Mouse (Mus musculus) embryo, embryonic 11 days (tissue): Measurements from ENCODE around the gene Rasgrf2.

ENCODE experiments used
- DNase-seq: peaks from one replicate; pipeline ENCODE4 v3.0.0-alpha.2; 2015

Gene Rasgrf2

DNA sequence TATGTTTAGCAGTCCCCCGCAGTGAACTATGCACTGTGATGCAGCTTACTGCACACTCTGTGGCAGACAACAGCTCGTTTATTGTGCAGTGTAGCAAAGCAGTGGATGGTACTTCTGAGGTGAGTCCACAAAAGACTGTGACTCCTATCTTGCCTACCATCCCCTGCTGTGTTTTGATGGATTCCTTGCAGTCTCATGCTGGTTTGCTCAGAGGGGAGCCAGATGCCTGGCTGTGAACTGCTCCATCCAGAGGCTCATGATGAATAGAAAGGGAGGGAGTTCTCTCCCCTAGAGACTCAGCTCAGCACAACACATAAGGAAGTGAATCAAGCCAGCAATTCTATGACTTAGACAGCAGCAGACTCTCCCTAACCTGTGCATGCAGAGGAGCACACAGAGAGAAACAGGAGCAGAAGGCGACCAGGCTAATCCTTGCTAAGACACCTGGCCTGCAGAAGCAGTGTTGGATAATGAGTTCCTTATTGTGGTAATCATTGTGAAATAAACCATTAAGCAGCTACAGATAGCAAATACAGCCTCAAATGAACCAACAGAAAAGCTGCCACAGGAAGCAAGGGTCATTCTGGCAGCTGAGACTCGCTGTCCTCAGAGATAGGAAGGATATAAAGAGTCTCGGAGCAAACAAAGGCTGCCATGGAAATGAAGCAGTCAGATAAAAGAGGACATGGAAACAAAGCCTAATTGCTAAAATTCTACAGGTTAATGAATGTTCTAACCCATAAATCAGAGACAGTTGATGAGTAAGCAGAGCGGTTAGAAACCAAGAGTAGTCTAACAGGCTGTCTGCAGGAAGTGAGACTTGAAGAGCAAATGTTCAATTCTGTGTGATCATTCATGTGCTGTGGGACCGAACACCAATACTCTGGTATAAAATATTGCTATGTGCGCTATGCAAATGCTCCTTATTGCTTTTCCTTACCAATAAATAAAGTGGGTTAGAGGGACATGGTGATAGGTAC, 89.6 kb downstream of the Rasgrf2 start:
- peak; percentile 10 for DNase-seq

DNA sequence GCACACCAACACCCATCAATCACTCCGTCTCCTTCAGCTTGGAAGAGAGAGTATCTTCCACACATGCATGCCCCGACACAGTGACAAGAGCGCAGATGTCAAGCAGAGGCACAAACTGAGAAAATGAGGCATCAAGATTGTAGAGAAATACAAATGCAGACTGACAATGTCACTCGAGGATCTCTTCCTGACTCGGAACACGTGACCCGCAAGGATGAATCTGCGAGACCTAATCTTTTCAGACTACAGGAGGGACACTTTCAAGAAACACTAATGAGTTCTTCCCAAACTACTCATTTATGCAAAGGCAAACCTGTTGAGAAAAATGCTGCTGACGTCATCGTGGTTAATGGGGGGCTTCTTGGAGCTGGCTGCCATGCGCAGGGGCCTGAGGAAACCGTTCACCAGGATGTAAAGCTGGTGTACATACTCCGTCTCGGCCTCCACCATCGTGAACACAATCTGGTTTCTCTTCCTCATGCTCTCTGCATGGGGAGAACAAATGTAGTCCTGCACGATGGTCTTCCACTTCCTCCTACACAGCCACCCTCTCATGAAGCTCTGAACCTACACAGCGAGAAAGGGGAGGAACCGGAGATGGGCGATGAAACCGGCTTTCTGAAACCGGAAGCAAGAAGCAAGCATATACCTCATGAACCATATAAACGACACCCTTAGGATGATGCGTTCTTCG, 100.9 kb downstream of the Rasgrf2 start:
- no peak for DNase-seq

DNA sequence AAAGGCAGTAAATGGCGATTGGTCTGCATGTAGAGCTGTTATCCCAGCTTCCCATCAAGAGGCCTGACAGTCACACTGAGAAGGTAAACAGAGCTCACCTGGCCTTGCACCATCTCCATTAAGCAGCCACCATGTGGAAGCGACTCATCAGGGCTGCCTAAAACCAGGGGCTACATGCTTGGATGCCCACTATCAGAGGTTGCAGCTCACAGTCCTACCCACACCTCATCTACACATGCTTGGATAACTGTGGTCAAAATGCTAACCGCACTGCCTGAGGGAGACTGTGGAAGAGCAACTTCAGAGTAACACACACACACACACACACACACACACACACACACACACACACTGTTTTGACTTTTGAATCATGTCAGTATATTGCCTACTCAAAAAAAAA, 101.8 kb downstream of the Rasgrf2 start:
- no peak for DNase-seq

DNA sequence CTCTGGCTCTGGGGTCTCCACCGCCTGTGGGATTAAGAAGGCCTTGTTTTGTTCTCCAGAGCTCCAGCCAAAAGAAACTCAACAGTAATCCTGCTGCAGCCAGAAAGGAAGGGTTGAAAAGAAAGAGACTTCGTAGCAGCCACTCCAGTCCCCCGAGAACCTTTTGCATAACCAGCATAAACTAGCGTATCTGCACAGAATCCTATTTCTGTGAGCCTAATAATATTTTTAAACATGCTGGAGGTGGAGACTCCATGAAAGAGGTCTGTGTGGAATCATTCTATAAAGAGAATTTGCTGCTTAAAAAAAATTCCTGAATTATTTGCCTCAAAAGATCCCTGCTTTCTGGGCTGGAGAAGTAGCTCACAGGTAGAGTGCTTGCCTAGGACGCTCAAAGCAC, 103.5 kb downstream of the Rasgrf2 start:
- DNase-seq: no peak

DNA sequence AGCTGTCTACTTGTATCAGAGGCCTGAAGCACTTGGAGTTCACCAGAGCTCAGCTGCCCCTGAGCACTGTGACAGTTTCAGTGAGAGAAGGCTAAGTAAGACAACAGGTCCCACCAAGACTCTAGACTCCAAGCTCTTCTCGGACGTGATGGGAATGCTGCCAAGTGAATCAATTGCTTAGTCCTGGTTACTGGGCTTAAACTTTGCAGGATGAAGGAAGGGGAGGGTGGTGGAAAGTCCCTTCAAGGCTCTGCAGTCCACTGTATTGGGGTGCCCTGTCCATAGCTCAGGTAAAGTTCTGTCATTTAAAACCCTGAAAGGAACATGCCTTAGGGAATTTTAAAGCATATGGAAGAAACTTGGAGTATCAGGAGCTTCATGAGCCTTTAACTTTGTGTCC, 104.8 kb downstream of the Rasgrf2 start:
- no peak for DNase-seq

DNA sequence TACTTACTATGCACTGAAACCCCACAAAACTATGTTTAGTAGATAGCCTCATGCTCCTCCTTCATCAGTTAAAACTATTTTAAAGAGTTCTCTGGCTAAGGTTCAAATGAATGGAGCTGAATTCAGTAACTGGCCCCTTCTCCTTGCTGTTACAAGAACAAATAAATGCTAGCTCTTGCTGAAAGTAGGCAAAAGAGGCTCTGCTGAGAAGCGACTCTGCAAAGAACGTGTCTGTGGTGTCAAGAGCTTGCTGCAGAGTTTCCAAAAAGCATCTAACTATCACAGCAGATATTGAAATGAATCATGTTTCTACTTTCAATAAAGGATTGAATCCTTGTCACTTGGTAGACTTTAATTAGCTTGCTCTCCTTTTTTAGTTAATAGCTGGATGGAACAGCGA, 106.3 kb downstream of the Rasgrf2 start:
- DNase-seq: no peak

DNA sequence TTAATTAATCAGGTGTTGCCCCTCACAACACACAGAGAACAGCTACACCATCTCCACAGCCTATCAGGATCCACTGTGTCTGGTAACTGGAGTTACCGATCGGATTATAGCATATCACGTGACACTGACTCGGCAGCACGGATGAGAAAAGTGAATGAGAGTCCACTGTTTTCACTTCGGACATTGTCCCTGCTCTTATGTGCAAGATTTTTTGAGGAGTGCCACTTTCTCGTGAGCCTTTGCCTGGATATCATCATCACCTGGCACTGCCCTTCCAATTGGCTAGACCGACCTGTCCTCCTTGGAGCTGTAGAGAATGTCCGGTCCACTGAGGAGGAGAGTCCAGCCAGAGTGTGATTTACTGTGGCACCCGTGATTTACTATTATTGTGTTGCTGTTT, 109.3 kb downstream of the Rasgrf2 start:
- DNase-seq: no peak

DNA sequence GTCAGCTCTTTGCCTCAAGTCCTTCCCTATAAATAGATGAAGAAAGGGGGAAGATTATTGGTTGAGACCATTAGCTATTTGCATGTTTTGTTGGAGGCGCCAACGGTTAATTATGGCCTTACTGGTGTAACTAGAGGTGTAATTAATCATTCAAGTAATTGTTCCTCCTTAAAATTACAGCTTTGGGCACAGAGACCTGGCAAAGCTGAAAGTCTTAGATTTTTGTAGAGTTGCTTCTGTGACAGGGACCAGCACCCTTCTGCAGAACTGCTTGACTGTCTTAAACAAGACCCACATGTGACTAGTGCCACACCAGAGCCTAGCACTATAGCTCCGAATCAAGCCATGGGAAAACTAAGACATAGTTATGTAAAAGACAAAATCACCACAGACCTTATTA, 134.5 kb downstream of the Rasgrf2 start:
- no peak for DNase-seq

DNA sequence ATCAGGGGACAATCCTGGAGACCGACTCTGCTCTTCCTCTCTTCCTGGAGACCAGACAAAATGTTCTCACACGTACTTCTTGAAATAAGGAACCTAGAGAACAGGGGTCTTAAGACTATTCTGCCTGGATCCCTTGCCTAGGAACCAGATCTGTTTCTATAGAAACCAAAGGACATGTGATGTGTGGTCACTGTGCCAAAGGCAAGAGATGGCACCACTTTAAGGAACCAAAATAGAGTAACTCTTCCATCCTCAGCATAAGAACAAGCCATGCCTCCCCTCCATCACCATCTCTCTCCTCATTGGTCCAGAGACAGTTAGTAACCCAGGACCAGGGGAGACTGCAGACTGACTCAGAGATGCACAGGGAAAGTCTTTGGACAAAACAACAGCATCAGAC, 140.0 kb downstream of the Rasgrf2 start:
- no peak for DNase-seq

DNA sequence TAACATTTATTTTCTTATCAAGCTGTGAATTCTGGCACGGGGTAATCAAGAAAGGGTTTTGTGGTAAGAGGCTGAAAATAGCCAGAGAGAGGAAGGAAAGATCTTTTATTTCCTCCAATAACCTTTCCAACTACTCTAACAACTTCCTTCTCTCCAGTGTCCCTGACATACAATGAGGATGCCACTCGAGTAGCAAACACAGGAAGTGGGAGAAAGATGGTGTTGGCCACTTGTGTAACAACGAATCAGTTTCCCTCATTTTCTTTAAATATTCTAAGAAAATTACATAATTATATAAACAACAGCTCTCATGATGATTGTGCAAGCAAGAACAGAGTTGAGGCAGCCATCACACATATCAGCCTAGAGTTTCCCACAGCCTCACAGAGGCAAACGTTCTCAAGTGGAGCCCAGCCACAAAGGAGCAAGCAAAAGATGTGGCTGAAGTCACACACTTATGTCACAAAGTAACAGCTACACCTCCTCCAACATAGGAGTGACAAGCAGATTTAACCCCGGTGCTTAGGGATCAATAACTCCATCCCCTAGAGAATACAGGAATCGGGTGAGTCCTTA, 140.7 kb downstream of the Rasgrf2 start:
- no peak for DNase-seq

DNA sequence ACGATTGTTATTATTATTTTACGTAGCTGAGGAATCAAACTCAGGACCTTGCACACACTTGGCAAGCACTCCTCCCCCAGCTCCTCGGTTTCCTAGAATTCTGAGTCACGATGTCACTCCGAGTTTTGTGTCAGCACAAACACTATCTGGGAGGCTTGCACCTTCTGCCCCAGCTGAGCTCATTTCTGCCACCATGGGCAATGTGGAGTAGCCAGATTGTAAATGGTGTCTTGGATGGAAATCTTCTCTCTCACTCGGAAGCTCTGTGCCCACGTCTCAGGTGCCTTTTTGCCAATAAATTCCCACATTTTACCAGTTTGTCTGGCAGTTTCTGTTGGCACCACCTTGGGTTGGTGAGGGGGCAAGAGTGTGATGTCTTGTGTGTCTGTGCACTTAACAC, 143.1 kb downstream of the Rasgrf2 start:
- DNase-seq: no peak

DNA sequence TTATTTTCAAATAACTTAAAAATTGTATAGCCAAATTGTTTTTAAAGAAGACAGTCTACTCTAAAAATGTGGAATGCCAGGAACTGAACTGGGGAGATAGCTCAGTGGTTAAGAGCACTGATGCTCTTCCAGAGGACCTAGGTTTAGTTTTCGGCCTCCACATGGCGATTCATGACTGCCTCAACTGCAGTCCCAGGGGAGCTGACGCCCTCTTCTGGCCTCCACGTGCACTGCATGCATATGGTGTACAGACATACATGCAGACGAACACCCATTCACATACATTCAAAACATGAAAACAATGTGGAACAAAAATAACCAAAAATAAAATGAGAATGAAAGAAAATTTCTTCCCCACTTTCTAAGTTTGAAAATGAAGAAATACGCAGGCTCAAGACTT, 144.5 kb downstream of the Rasgrf2 start:
- no peak for DNase-seq

DNA sequence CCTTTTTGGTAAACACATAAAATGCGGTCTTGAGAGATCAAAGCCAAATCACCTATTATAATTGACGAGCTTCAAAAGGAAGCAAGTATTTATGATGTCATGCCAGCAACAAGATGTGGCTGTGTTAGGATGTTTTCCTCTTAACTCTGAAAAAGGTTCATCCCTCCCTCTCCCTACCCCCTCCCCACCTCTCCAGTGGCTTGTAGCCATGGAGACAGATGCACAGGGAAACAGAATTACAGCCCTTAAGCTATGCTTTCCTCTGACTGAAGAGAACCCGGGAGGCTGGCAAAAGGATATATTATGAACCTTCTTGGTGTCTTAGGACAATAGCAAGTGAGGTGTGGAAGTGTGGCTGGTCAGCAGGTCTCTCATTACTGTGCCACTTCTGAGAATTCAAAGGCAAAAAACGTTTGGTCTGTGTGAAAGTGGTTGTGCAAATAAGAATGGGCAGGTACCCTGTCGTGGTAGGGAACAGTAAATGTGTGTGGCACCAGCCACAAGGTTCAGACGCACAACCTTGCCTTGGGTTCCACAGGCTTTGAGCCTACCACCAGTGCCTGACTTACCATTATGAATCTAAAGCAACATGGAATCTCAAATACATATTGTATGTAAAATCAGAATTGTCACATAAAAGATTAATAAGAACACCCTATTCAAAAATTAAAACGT, 145.4 kb downstream of the Rasgrf2 start:
- peak; percentile 22 for DNase-seq

DNA sequence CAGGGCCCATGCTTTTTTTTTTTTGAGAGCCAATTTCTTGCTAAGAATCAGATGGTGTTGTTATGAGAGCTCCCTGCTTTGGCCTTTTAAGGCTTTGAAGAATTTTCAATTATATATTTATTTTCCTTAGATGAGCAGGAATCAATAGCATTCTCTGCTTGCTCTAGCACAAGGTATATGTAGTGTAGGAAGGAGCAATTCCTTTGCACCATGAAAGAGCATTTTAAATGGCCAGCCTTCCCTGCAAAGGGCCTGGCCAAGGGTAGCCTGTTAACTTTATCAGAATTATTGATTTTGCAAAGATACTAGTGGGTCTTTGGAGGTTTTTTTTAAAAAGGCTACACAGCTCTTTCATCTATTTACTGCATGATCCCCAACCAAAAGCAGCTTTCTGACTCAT, 146.4 kb downstream of the Rasgrf2 start:
- no peak for DNase-seq

DNA sequence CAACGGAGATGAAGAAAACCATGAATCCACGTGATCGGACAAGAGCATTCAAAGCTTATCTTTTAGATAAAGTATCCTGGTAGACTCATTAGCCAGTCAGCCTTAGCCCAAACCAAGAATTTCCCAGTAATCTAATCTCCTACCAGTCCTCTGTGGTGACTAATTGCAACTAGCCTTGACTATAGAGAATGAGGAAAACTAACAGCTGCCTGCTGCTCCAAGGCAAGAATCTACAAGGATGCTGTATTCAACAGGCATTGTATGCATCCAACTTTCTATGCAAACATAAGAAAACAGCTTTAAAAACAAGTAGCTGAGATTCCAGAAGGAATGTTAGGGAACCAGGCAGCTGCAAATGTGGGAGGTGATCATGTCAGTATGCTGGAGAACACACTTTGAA, 149.4 kb downstream of the Rasgrf2 start:
- no peak for DNase-seq

DNA sequence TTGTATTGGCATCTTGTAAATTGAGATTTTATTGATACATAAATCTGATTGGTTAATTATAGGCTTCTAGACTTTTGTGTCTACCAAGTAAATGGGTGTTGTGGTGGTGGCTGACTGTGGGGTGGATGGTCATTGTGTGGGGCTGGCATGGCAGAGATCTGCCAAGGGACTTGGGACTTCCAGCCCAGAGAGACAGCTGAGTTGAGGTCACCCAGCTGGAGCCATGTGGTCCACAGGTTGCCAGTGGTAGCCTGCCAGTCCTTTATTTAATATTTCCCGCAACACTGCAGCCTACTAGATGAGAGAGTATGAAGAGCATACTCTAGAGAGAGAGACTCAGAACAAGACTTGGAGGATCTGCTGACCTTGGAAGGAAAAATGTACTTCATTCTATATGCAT, 150.0 kb downstream of the Rasgrf2 start:
- no peak for DNase-seq

DNA sequence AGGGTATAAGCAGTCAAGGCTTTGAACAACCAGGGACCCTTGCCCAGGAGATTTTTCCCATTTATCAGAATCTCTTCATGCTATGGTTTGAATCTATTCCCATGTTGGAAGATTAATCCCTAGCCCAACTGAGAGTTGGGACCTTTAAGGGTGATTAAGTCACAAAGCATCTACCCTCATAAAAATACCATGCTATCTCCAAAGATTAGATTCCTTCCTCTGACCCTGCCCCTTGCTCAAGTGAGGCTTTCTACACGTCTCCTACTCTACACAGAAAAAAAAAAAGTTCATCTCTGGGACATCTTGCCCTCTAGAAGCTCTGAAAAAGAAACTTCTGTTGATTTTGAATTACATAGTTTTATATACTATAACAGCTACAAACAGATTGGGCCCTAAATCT, 154.5 kb downstream of the Rasgrf2 start:
- no peak for DNase-seq

DNA sequence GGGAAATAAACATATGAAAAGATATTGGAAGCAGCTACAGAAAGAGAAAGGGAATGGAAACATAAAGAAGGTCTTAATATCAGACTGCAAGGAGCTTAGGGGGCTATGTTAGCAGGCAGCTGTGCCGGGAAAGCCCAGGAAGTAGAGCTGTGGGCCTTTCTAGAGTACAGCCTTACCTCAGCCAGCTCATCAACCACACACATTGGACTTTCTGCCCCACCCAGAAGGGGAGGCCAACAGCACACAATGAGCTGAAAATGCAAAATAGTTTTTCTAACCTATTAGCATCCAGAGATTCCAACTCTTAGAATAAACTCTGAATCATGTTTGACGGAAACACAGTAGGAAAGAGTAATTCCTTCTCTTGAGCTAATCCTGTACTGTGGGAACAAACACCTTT, 154.9 kb downstream of the Rasgrf2 start:
- no peak for DNase-seq

DNA sequence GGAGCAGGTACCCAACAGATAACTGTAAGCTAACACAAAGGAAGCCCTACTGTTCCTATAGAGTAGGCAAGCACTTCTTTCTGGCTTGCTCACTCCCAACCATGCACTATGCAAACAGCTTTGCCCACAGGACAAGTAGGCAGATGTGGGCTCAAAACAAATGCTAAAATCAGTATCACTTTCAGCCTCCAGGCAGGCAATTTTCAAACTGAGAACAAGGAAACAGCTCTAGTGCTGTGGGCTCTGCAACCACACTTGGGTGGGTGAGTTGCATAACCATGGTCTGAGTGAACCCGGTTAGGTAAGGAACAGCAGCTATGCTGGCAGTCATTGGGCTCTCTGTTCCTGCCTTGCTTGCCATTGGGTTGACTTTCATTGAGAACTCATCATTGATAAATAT, 157.3 kb downstream of the Rasgrf2 start:
- DNase-seq: no peak

DNA sequence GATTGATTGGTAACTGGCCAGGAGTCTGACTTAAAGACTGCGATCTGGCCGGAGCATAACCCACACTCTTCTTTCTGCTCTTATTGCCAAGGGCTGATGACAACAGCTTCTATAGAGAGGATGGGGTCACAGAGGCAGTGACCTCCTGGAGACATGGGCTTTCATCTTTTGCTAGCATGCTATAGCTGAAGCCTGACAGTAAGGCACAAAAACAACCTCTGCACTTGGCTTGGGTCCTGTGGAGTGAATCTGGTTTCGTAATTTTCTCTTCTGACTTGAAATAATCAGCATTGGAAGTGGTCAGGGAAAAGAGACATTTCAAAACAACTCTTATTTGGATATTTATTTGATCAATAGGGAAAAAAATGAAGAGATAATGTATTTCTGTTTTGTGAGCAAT, 160.2 kb downstream of the Rasgrf2 start:
- DNase-seq: no peak

DNA sequence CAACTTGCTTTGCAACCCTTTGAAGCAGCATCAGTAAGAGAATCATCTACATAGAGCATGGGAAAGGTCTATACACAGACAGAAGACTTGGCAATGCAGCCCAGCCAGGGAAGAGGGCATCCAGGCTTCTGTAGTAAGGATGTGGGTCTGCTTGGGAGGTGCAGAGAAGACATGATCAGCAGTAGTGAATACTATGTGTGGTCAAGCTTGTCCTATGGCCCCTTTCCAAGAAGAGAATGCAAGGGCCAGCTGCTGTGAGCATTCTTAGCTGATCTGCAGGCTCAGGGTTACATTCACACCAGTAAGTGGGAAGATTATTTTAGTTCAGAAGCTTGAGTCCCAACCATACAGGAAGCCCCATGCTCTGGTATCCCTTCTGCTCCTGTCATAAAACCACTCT, 175.0 kb downstream of the Rasgrf2 start:
- DNase-seq: no peak

DNA sequence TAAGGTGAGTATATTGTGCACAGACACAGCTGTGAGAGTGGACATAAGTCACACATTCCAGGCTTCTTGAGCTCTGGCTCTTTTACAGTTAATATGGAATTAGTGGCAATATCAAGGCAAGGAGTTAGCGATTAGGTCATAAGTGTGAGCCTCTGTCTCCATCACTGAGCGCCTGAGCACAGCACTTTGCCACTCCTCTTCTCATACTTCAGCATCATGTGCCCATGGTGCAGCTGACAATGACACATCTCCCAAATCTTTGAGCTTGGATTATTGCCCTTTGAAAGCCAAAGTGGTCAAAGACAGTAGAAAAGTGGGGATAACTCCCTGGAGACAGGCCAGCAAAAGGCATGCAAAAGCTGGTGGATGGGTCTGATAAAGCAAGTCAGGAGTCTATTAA, 175.8 kb downstream of the Rasgrf2 start:
- DNase-seq: no peak

DNA sequence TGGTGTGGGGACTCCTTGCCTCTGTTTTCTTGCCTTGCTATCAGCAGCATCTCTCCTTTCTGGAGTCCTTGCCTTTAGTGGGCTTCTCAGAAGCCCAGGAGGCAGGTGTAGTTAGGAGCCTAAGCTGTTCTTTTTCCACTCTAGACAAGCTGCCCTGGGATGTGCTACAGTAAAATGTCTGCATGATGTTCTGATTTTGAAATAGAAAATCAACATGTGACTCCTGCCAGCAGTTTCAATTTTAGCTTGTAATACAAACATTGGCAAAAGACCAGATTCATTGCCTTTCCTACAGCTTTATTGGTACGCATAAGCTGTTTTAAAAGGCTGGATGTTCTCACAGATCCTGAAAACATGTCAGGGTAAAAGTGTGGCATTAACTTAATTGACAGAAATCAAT, 176.3 kb downstream of the Rasgrf2 start:
- no peak for DNase-seq
